Mouse (Mus musculus): ENCODE measurements around the gene Gphb5. TPM values are rescaled to one million over a fixed set of nuclear protein-coding genes. Genes with fewer than 3 reads are reported as not detected.

Gphb5 gene
- polyA plus RNA-seq, 2 experiments, result not detected

DNA sequence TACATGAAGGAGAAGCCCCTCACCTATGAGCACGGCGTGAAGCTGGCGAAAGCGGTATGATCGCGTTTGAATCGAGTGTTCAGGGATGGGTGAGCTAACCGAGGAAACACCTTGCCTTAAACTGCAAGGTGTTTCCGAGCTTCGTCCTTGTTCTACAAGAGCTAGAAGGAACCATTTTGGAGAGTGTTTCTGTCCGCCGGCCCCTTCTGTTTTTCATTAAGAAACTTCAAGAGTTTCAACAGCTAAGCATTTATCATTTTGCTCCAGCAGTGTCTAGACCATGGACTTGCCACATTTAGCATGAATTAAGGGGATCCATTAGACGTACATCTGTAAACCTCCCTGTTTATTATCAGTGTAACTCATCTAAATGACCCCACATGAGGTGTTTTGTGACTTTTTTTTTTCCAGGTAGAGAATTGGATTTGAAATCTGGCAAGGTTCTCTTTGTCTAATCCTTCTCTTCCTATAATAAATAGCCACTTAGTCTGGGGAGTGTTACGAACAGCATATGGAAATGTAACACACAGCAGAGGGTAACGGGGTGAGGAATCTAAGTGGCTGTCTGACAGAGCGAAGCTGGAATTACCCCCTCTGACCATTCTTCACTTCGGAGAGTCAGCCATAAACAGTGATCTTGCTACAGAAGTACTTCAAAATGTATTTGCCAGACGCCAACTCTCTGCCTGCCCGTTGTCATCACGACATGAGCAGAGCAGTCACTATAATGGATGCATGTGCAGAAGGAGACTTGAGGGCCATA, 22.4 kb downstream of the Gphb5 start:
- no peak for DNase-seq (ENCODE audit: low spot score)
- H3K4me1 ChIP-seq (ENCODE audit: control insufficient read depth, insufficient read depth, low read length), result 0 out of 2 replicates have a peak, but pooled peaks cover 4% of the 10 kb centered on the region
- no peak overlapping the region for H3K4me3 ChIP-seq (replicated peaks; ENCODE audit: low read length)
- H3K4me2 ChIP-seq (replicated peaks; ENCODE audit: low read depth, low read length, severe bottlenecking), result no peak overlapping the region
- no peaks in the 10 kb centered on the region for H3K27me3 ChIP-seq (ENCODE audit: control insufficient read depth, insufficient read depth, low read length)
- WGBS, result 45% methylated on average over 20 of the region's 20 CpGs
- no peak for TF ChIP-seq POLR2A (IDR thresholded peaks at IDR 0.05; ENCODE audit: borderline replicate concordance, extremely low read depth, insufficient read depth, insufficient read length)
- H3K36me3 ChIP-seq (ENCODE audit: control insufficient read depth, insufficient read depth, low read length), result no peaks in the 10 kb centered on the region
- H3K9ac ChIP-seq (ENCODE audit: low read depth, low read length, severe bottlenecking), result no peak overlapping the region
- no peak for ATAC-seq (ENCODE audit: low FRiP score, low read depth)
- H3K27ac ChIP-seq (replicated peaks; ENCODE audit: low read depth, low read length), result no peak overlapping the region
- no peaks in the 10 kb centered on the region for H3K9me3 ChIP-seq (ENCODE audit: control insufficient read depth, low read length)

DNA sequence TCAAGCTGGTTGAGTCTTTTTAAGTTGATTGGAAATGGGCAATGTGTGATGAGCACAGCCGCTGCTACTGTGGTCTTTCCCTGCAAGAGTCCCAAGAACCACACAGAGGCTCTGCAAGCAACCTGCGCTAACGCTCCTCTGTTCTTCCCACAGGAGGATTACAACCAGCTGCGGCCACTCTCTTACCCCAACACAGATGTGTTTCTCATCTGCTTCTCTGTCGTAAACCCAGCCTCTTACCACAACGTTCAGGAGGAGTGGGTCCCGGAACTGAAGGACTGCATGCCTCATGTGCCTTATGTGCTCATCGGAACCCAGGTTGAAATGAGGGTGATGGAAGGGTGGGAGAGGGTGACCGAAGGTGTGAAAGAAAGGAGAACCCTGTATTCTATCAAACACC, 25.1 kb downstream of the Gphb5 start:
- Histone ChIP-seq H3K27me3 (ENCODE audit: control insufficient read depth, insufficient read depth, low read length) (no peaks in the 10 kb centered on the region), H3K4me1 (ENCODE audit: control insufficient read depth, insufficient read depth, low read length) (no peaks in the 10 kb centered on the region), H3K27ac (replicated peaks; ENCODE audit: low read depth, low read length) (no peak overlapping the region), H3K36me3 (ENCODE audit: control insufficient read depth, insufficient read depth, low read length) (no peaks in the 10 kb centered on the region), H3K9ac (ENCODE audit: low read depth, low read length, severe bottlenecking) (no peak overlapping the region), H3K4me2 (replicated peaks; ENCODE audit: low read depth, low read length, severe bottlenecking) (no peak overlapping the region), H3K9me3 (ENCODE audit: control insufficient read depth, low read length) (no peaks in the 10 kb centered on the region), H3K4me3 (replicated peaks; ENCODE audit: low read length) (no peak overlapping the region)
- no peak for TF ChIP-seq POLR2A (IDR thresholded peaks at IDR 0.05; ENCODE audit: borderline replicate concordance, extremely low read depth, insufficient read depth, insufficient read length)
- DNase-seq (ENCODE audit: low spot score), result no peak
- ATAC-seq (ENCODE audit: low FRiP score, low read depth), result no peak
- WGBS, result 31% methylated on average over 9 of the region's 9 CpGs

DNA sequence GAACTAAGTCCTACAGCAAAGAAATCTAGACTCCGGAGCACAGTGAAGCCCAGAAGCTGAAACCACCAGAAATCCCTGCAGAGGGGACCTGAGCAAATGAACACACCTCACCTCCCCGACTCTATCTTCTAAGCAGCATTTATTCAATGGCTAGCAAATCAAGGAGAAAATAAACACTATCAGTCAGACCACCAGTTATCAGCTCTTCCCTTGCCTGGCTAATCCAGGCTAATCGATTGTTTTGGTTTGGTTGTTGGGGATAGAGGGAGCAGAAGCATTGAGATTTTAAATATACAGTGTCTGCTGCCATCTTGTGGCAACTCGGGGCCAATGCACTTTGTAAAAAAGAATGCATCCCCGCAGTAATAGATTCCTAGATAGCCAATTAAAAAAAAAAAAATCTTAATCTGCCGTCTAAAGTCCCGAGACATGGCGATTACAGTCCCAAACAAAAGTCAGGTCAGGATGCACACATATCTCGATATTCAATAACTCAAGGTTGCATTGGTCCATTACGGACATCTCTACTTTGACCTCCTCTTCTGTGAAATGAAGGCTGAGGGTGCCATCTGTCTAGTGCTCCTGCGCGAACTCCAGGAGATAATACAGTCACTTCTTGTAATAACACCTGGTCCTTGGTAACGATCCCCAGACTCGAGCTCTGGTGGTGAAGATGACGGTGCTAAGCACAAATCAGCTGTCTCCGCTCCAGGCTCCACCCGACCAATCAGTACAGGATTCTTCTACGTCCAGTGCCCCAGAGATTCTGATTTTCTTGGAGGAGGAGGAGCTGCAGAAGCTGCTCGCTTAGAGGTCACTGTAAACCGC, 27.1 kb downstream of the Gphb5 start:
- H3K4me1 ChIP-seq (ENCODE audit: control insufficient read depth, insufficient read depth, low read length), result no peaks in the 10 kb centered on the region
- no peak overlapping the region for H3K9ac ChIP-seq (ENCODE audit: low read depth, low read length, severe bottlenecking)
- ATAC-seq (ENCODE audit: low FRiP score, low read depth), result 0 out of 2 replicates have a peak, but pooled peaks have one; percentile 27
- H3K36me3 ChIP-seq (ENCODE audit: control insufficient read depth, insufficient read depth, low read length), result no peaks in the 10 kb centered on the region
- no peaks in the 10 kb centered on the region for H3K27me3 ChIP-seq (ENCODE audit: control insufficient read depth, insufficient read depth, low read length)
- H3K4me2 ChIP-seq (replicated peaks; ENCODE audit: low read depth, low read length, severe bottlenecking), result no peak overlapping the region
- DNase-seq (ENCODE audit: low spot score), result peak; percentile 54
- H3K9me3 ChIP-seq (ENCODE audit: control insufficient read depth, low read length), result no peaks in the 10 kb centered on the region
- no peak overlapping the region for H3K4me3 ChIP-seq (replicated peaks; ENCODE audit: low read length)
- 39% methylated on average over 20 of the region's 20 CpGs for WGBS
- TF ChIP-seq POLR2A (IDR thresholded peaks at IDR 0.05; ENCODE audit: borderline replicate concordance, extremely low read depth, insufficient read depth, insufficient read length), result no peak
- H3K27ac ChIP-seq (replicated peaks; ENCODE audit: low read depth, low read length), result no peak overlapping the region

DNA sequence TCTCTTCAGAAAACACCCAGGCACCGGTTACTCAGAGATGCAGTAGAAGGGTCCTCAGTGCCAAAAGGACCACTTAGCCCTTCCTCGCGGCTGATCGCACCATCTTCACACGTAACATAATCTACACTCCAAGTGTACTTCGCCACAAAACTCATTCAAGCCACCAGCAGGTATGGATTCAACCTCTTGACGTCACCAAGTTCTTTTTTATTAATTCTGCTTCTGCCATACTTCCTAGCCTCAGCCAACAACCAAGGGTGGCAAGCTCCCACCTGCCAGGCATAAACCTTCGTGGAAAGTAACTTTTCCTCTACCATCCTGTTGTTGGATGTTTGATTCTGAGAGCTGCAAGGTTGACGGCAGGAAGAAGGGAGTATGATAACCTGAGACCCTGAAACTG, 28.1 kb downstream of the Gphb5 start:
- H3K4me3 ChIP-seq (replicated peaks; ENCODE audit: low read length), result no peak overlapping the region
- no peak overlapping the region for H3K4me2 ChIP-seq (replicated peaks; ENCODE audit: low read depth, low read length, severe bottlenecking)
- H3K27me3 ChIP-seq (ENCODE audit: control insufficient read depth, insufficient read depth, low read length), result no peaks in the 10 kb centered on the region
- DNase-seq (ENCODE audit: low spot score) (no peak), ATAC-seq (ENCODE audit: low FRiP score, low read depth) (no peak)
- H3K9me3 ChIP-seq (ENCODE audit: control insufficient read depth, low read length), result no peaks in the 10 kb centered on the region
- H3K4me1 ChIP-seq (ENCODE audit: control insufficient read depth, insufficient read depth, low read length), result no peaks in the 10 kb centered on the region
- H3K27ac ChIP-seq (replicated peaks; ENCODE audit: low read depth, low read length), result no peak overlapping the region
- H3K9ac ChIP-seq (ENCODE audit: low read depth, low read length, severe bottlenecking), result no peak overlapping the region
- H3K36me3 ChIP-seq (ENCODE audit: control insufficient read depth, insufficient read depth, low read length), result no peaks in the 10 kb centered on the region
- WGBS, result 90% methylated on average over 9 of the region's 9 CpGs
- TF ChIP-seq POLR2A (IDR thresholded peaks at IDR 0.05; ENCODE audit: borderline replicate concordance, extremely low read depth, insufficient read depth, insufficient read length), result no peak

DNA sequence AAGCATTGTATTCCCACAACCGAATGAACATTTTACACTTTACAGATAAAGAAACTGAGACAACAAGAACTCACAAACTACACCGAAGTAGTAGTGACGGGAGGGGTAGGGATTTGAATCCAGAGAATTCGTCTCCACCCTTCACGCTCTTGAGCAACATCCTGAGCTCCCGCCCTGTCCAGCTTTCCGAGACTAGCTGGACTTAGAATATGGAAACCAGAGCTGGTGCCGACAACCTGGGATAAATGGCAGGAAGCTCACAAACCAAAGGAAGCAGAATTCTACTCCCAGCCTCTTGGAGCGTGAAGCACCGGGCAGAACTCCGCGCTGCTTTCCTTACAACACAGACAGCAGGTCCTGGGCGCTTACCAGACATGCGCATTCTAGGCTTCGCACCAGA, 28.7 kb downstream of the Gphb5 start:
- Histone ChIP-seq H3K27me3 (ENCODE audit: control insufficient read depth, insufficient read depth, low read length) (no peaks in the 10 kb centered on the region), H3K36me3 (ENCODE audit: control insufficient read depth, insufficient read depth, low read length) (no peaks in the 10 kb centered on the region), H3K27ac (replicated peaks; ENCODE audit: low read depth, low read length) (no peak overlapping the region), H3K9ac (ENCODE audit: low read depth, low read length, severe bottlenecking) (no peak overlapping the region), H3K4me3 (replicated peaks; ENCODE audit: low read length) (no peak overlapping the region), H3K4me1 (ENCODE audit: control insufficient read depth, insufficient read depth, low read length) (no peaks in the 10 kb centered on the region), H3K9me3 (ENCODE audit: control insufficient read depth, low read length) (no peaks in the 10 kb centered on the region), H3K4me2 (replicated peaks; ENCODE audit: low read depth, low read length, severe bottlenecking) (no peak overlapping the region)
- DNase-seq (ENCODE audit: low spot score) (no peak), ATAC-seq (ENCODE audit: low FRiP score, low read depth) (no peak)
- TF ChIP-seq POLR2A (IDR thresholded peaks at IDR 0.05; ENCODE audit: borderline replicate concordance, extremely low read depth, insufficient read depth, insufficient read length), result no peak
- WGBS, result 86% methylated on average over 15 of the region's 15 CpGs
